Mouse (Mus musculus) MEL-GATA-1-ER (cell line): ENCODE results near the gene Ndufa7.
A peak's percentile ranks its signal among the peaks of the same experiment; 100 is the strongest.
"Not testable (repeated sequence)": the region's sequence is repeated elsewhere in the genome, so short reads cannot be mapped to it uniquely, and the experiment has no call there.

ENCODE experiments used
- DNase-seq: peaks from one replicate; pipeline ENCODE4 v3.0.0-alpha.2; 2012; ENCODE audit warnings: low read depth; ENCODE audit errors: extremely low read depth

Gene Ndufa7

GRCm38 (mm10) chr17:33811142-33811516, 13.2 kb upstream of the Ndufa7 start:
- DNase-seq = no peak

GRCm38 (mm10) chr17:33812475-33812874, 11.9 kb upstream of the Ndufa7 start:
- DNase-seq = no peak

DNA sequence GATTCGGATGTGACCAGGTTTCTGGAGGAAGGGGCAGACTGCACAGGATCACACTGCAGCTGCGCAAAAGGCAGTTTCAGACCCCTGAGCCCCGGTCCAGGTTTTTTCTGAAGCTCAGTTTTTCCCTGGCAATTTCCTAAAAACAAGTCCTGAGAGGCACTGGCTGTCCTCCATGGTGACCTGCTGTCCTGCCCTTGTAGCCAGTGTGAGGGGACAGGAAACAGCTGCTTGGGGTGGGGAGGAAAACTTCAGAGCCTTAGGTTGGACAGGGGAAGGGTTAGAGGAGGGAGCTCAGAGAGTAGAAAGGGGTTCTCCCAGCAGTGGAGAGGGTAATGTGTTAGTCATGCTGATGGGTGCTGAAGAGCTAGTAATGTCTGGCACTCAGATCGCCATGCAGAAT, 11.4 kb upstream of the Ndufa7 start:
- no peak for DNase-seq

DNA sequence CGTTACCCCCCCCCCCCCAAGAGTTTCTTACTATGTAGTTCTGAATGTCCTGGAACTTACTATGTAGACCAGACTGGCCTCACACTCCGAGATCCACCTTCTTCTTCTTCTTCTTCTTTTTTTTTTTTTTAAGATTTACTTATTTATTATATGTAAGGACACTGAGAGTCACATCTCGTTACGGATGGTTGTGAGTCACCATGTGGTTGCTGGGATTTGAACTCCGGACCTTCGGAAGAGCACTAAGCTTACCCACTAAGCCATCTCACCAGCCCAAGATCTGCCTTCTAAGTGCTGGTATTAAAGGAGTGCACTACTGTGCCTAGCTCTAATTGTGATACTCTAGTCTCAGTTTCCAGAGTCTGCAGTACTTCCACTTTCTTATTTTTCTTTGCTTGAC, 9.0 kb upstream of the Ndufa7 start:
- no peak for DNase-seq

DNA sequence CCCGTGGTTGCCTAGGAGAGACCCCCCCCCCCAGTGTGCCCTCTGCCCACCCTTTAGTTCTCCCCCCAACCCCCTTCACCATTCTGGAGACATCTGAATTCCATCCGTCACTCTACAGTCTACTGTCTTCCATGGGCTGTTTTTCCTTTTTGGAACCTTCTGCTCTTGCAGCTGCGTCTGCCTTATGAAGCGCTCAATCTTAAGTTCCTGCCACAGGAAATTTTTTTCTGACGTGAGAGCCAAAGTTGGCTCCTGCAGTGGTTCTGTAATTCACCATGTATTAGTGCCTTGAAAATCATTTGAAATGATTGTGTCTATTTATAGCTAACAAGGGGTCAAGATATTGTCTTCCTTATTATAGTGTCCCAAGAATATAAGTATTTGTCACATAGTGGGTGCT, 7.8 kb upstream of the Ndufa7 start:
- no peak for DNase-seq

DNA sequence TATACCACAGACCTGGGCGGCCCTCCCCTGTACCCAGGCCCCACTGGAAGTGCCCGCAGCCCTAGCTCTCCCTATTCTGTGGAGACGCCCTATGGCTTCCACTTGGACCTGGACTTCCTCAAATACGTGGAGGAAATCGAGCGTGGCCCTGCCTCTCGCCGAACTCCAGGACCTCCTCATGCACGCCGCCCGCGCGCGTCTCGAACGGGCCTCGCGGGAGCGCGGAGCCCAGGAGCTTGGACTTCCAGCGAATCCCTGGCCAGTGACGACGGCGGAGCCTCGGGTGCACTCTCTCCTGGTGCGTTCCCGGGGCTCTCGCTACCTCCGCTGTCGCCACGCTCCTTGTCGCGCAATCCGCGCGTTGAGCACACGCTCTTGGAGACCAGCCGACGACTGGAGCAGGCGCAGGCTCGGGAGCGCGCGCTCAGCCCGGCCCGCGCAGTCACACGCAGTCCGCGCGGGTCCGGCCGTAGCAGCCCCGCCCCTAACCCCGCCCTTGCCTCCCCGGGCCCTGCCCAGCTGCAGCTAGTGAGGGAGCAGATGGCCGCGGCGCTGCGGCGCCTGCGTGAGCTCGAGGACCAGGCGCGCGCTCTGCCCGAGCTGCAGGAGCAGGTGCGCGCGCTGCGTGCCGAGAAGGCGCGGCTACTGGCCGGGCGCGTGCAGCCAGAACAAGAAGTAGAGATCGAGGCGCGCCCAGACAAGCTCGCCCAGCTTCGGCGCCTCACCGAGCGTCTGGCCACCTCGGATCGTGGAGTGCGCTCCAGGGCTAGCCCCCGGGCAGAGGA, 7.0 kb upstream of the Ndufa7 start:
- DNase-seq = peak; percentile 87

DNA sequence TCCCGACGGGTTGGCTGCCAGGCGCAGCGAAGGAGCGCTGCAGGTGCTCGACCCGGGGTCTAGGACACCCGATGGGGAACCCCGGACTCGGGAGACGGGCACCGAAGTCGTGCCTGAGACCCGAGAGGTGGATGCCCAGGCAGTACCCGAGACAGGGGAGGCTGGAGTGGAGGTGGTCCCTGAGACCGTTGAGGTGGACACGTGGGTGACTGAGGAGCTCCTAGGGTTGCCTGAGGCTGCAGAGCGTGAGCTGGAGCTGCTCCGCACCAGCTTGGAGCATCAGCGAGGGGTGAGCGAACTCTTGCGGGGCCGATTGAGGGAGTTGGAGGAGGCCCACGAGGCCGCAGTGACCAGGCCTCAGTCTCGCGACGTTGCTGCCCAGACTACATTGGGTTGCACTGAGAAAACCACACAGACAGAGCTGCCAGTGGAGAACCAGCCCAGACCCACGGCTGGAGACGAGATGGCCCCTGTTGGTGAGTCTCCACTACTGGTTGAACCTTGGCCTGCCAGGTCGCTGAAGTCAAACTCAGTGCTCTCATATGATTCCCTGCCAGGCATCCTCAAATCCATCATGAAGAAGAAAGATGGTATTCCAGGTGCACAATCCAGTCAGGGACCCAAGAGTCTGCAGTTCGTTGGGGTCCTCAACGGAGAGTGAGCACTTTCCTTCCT, 6.3 kb upstream of the Ndufa7 start:
- DNase-seq = no peak

DNA sequence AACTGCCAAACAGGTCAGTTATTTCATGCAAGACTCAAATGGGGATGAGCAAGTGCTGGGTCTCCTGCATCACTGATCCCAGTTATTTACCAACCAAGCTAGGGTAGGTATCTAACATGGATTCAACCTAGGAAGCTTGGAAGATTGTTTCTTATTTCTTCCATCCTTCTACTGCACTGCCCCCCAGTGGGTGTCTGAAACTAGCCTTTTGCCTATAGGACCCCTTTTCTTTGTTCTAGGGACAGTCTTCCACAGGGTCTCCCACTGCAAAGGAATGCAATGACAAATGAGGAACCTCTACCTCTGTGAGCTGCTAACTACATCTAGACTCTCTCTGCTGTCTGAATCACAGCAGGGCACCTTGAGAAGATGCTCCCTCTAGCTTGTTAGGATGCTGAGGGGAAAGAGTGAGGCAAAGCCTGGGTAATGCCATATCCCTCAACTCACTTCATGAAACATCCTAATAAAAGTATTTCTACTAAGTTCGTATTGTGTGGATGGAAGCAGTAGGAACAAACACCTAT, 1.9 kb upstream of the Ndufa7 start:
- no peak for DNase-seq

GRCm38 (mm10) chr17:33823171-33823570, 1.2 kb upstream of the Ndufa7 start:
- not testable (repeated sequence) for DNase-seq

- not testable (repeated sequence) for DNase-seq
These were observed 592 bp downstream of the Ndufa7 start for GRCm38 (mm10) chr17:33824997-33825330.

- no peak for DNase-seq
These were observed 1.1 kb downstream of the Ndufa7 start for GRCm38 (mm10) chr17:33825462-33825861.

DNA sequence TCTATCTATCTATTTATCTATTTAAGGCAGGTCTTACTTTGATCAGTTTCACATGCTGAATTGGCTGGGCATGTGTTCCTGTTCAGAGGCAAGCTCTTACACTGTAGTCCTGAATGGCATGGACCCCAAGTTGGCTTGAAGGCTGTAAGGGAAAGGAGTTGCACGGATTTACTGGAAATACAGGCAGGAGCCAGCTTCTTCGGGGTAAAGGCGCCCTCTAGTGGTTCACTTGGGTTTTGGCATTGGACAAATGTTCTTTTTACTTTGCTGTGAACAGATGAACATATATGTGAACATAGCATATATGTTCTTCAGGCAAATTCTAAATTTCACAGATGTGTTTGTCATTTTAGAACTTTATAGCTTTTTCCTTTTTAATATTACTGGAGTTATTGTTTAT, 2.5 kb downstream of the Ndufa7 start:
- DNase-seq = peak; percentile 54

GRCm38 (mm10) chr17:33828892-33829291, 4.5 kb downstream of the Ndufa7 start:
- no peak for DNase-seq

GRCm38 (mm10) chr17:33829561-33829960, 5.2 kb downstream of the Ndufa7 start:
- no peak for DNase-seq

DNA sequence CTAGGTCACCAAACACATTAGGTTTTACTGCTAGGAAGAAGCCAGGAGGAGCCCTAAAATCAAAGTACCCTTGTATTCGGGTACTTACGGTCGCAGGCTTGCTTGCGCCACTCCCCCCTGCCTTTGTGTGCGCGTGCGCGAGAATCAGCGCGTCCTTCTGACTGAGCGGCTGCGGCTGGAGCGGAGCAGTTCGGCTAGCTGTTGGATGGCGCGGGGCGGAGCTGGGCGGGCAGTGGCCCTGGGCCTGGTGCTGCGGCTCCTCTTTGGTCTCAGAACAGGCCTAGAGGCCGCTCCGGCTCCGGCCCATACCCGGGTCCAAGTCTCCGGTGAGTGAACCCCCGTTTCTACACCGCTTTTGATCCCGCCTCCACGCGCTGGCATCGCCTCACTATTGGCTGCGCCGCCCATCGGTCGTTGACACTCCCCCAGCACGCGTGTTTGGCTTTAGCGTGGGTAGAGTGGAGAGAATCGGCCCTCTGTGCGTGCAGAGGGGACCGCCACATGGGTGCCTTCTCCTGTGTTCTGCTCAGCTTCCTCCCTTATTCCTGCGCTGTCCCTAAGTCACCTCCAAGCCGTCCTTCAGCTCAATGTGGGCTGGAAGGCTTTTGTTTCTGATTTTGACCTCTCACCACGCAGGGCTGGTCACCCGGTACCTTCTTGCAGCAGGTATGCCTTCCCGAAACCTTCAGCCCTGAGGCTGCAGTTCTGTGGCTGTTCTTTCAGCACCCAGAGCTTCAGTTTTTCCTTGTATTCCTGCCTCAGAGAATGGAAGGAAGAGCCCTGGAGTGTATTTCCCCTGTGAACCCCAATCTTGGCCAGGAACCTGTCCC, 18.8 kb downstream of the Ndufa7 start, which contains the start of gene Cd320:
Gene Cd320 (plus strand): TSS at position 126 of the 830 bp plus-strand sequence.
- peak; percentile 79 for DNase-seq

DNA sequence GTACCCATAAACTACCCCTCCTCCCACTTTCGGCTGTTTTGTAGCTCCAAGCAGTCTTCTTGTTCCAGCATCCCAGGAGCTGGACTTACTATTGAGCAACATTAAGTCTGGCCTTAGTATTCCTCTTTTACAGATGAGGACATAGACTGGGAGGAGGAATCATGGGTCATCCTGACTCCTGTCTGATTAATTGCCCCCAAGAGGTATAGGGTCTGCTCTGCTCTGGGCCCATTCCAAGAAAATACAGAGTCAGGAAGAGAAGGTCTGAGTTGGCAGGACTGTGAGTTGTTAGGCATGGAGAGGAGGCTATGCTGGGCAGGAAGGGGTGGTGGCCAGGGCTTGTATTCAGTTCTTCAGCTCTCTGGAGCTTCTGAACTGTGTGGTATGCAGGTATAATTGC, 19.8 kb downstream of the Ndufa7 start:
- no peak for DNase-seq

GRCm38 (mm10) chr17:33848139-33848538, 23.8 kb downstream of the Ndufa7 start:
- no peak for DNase-seq

DNA sequence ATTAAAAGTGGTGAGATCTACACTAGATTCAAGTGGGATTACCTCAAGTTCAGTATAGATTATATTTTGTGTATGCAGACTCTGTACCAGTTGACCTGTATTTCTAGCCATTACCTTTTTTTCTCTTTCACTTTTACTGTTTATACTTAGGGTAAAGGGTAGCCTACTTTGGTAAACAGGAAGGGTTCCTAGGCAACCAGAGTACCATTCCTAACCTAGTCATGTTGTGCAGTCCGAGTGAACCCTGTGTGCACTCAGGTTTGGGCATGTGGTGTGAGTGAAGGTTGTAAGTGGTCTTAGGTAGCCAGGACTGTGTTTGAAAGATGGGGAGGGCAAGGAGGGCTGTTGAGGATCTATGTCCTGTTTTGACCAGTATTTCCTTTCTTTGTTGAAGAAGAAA, 27.0 kb downstream of the Ndufa7 start:
- no peak for DNase-seq

- no peak for DNase-seq
These were observed 33.4 kb downstream of the Ndufa7 start for GRCm38 (mm10) chr17:33857816-33858215.

DNA sequence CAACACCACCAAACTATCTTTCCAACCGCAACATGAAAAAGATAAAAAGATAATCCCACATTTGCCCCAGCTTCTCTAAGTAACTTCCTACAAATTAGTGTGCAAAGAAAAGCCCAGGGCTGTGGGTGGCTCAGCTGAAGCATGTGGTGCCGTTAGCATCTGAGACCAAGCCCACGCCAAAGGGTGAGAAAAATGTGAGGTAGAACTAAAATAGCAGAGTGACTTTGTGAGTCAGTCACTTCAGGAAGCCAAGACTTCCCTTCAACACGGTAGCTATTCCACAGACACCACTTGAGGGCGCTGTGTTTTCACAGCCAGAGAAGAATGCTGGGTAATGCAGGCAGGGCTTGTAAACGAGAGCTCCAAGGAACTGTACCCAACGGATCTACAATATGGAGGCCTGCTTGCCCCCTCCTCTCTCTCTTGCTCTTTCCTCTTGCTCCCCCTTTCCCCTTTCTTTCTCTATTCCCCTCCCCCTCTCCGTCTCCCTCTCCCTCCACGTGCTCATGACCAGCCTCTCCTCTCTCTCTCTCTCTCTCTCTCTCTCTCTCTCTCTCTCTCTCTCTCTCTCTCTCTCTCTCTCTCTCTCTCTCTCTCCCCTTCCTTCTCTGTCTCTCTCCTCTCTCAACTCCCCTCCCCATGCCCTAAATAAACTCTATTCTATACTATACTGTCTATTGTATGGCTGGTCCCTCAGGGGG, 41.1 kb downstream of the Ndufa7 start:
- DNase-seq = peak; percentile 77

- not testable (repeated sequence) for DNase-seq
These were observed 49.2 kb downstream of the Ndufa7 start, which contains the start of gene Gm7029 for GRCm38 (mm10) chr17:33873537-33873936. Gene Gm7029 (plus strand): TSS chr17:33873837.
